Mouse (Mus musculus): Measurements from ENCODE around the gene Clcn1. TPM values are rescaled to one million over a fixed set of nuclear protein-coding genes. Genes with fewer than 3 reads are reported as not detected.

Gene Clcn1
- polyA plus RNA-seq, 1 experiment from 2014 or later: 2.2 TPM

GRCm38 (mm10) chr6:42264626-42265312 is 21.7 kb upstream of the Clcn1 start, which contains the start of gene Casp2:
Gene Casp2 (plus strand): TSS chr6:42264985.
- Histone ChIP-seq H3K27ac (peak within 1 kb of the TSS; percentile 90), H3K4me2 (peak within 1 kb of the TSS; percentile 72), H3K9me3 (no peaks in the 10 kb centered on the region), H3K4me3 (replicated peaks) (peak within 1 kb of the TSS; percentile 84), H3K9ac (peak within 1 kb of the TSS; percentile 94), H3K4me1 (peaks cover 8% of the 10 kb centered on the region), H3K36me3 (replicated peaks) (peaks cover 25% of the 10 kb centered on the region), H3K27me3 (no peaks in the 10 kb centered on the region)
- WGBS: under 1% methylated on average over 44 of the region's 51 CpGs
- ATAC-seq (ENCODE audit: low FRiP score): peak; percentile 99

- peak overlapping the region; percentile 84 for H3K4me3 ChIP-seq (replicated peaks)
- H3K4me1 ChIP-seq: peaks cover 8% of the 10 kb centered on the region
- no peaks in the 10 kb centered on the region for H3K9me3 ChIP-seq
- H3K27ac ChIP-seq: peak overlapping the region; percentile 90
- peaks cover 33% of the 10 kb centered on the region for H3K36me3 ChIP-seq (replicated peaks)
- 0 out of 2 replicates have a peak, but pooled peaks have one; percentile 0 for ATAC-seq (ENCODE audit: low FRiP score)
- no peaks in the 10 kb centered on the region for H3K27me3 ChIP-seq
- WGBS: under 1% methylated on average over 21 of the region's 21 CpGs
- peak overlapping the region; percentile 94 for H3K9ac ChIP-seq
- H3K4me2 ChIP-seq: peak overlapping the region; percentile 72
These were observed 20.8 kb upstream of the Clcn1 start for GRCm38 (mm10) chr6:42265391-42266330.

GRCm38 (mm10) chr6:42270817-42271216 is 15.7 kb upstream of the Clcn1 start:
- Histone ChIP-seq H3K4me3 (replicated peaks) (no peak overlapping the region), H3K9me3 (no peaks in the 10 kb centered on the region), H3K9ac (no peak overlapping the region), H3K4me2 (no peak overlapping the region), H3K36me3 (replicated peaks) (peaks cover 76% of the 10 kb centered on the region), H3K27me3 (no peaks in the 10 kb centered on the region), H3K27ac (no peak overlapping the region), H3K4me1 (peaks cover 8% of the 10 kb centered on the region)
- ATAC-seq (ENCODE audit: low FRiP score): no peak

- peaks cover 87% of the 10 kb centered on the region for H3K36me3 ChIP-seq (replicated peaks)
- no peaks in the 10 kb centered on the region for H3K9me3 ChIP-seq
- H3K4me3 ChIP-seq (replicated peaks): no peak overlapping the region
- 64% methylated on average over 2 of the region's 2 CpGs for WGBS
- no peak overlapping the region for H3K27ac ChIP-seq
- H3K9ac ChIP-seq: no peak overlapping the region
- H3K27me3 ChIP-seq: no peaks in the 10 kb centered on the region
- H3K4me2 ChIP-seq: no peak overlapping the region
- no peak for ATAC-seq (ENCODE audit: low FRiP score)
- H3K4me1 ChIP-seq: no peaks in the 10 kb centered on the region
These were observed 10.3 kb upstream of the Clcn1 start for GRCm38 (mm10) chr6:42276151-42276550.

- no peak overlapping the region for H3K4me2 ChIP-seq
- no peaks in the 10 kb centered on the region for H3K27me3 ChIP-seq
- no peaks in the 10 kb centered on the region for H3K9me3 ChIP-seq
- no peak overlapping the region for H3K9ac ChIP-seq
- no peaks in the 10 kb centered on the region for H3K4me1 ChIP-seq
- ATAC-seq (ENCODE audit: low FRiP score): 0 out of 2 replicates have a peak, but pooled peaks have one; percentile 6
- no peak overlapping the region for H3K4me3 ChIP-seq (replicated peaks)
- 86% methylated on average over 5 of the region's 5 CpGs for WGBS
- no peak overlapping the region for H3K27ac ChIP-seq
- H3K36me3 ChIP-seq (replicated peaks): peaks cover 79% of the 10 kb centered on the region
These were observed 3.5 kb upstream of the Clcn1 start for GRCm38 (mm10) chr6:42282865-42283528.

GRCm38 (mm10) chr6:42287562-42287961 is 1.1 kb downstream of the Clcn1 start:
- Histone ChIP-seq H3K9me3 (no peaks in the 10 kb centered on the region), H3K9ac (no peak overlapping the region), H3K27ac (no peak overlapping the region), H3K27me3 (no peaks in the 10 kb centered on the region), H3K4me3 (replicated peaks) (no peak overlapping the region), H3K4me2 (no peak overlapping the region), H3K36me3 (replicated peaks) (peaks cover 60% of the 10 kb centered on the region), H3K4me1 (no peaks in the 10 kb centered on the region)
- no peak for ATAC-seq (ENCODE audit: low FRiP score)

- H3K4me1 ChIP-seq: no peaks in the 10 kb centered on the region
- H3K4me3 ChIP-seq (replicated peaks): no peak overlapping the region
- no peaks in the 10 kb centered on the region for H3K27me3 ChIP-seq
- no peaks in the 10 kb centered on the region for H3K9me3 ChIP-seq
- 89% methylated on average over 6 of the region's 6 CpGs for WGBS
- H3K4me2 ChIP-seq: no peak overlapping the region
- no peak overlapping the region for H3K9ac ChIP-seq
- ATAC-seq (ENCODE audit: low FRiP score): no peak
- H3K27ac ChIP-seq: no peak overlapping the region
- H3K36me3 ChIP-seq (replicated peaks): peaks cover 43% of the 10 kb centered on the region
These were observed 6.8 kb downstream of the Clcn1 start for GRCm38 (mm10) chr6:42293327-42293726.

- 86% methylated on average over 3 of the region's 3 CpGs for WGBS
- Histone ChIP-seq H3K27ac (no peak overlapping the region), H3K4me1 (no peaks in the 10 kb centered on the region), H3K36me3 (replicated peaks) (peaks cover 56% of the 10 kb centered on the region), H3K9ac (no peak overlapping the region), H3K4me3 (replicated peaks) (no peak overlapping the region), H3K4me2 (no peak overlapping the region), H3K9me3 (no peaks in the 10 kb centered on the region), H3K27me3 (no peaks in the 10 kb centered on the region)
- no peak for ATAC-seq (ENCODE audit: low FRiP score)
These were observed 9.1 kb downstream of the Clcn1 start for GRCm38 (mm10) chr6:42295549-42296094.

- Histone ChIP-seq H3K27me3 (no peaks in the 10 kb centered on the region), H3K9me3 (no peaks in the 10 kb centered on the region), H3K4me3 (replicated peaks) (no peak overlapping the region), H3K4me2 (no peak overlapping the region), H3K36me3 (replicated peaks) (peaks cover 33% of the 10 kb centered on the region), H3K9ac (no peak overlapping the region), H3K4me1 (no peaks in the 10 kb centered on the region), H3K27ac (no peak overlapping the region)
- ATAC-seq (ENCODE audit: low FRiP score): no peak
- WGBS: 93% methylated on average over 5 of the region's 5 CpGs
These were observed 12.9 kb downstream of the Clcn1 start for GRCm38 (mm10) chr6:42299362-42299761.

- ATAC-seq (ENCODE audit: low FRiP score): no peak
- no peak overlapping the region for H3K9ac ChIP-seq
- no peaks in the 10 kb centered on the region for H3K27me3 ChIP-seq
- no peaks in the 10 kb centered on the region for H3K4me1 ChIP-seq
- no peak overlapping the region for H3K4me2 ChIP-seq
- H3K9me3 ChIP-seq: no peaks in the 10 kb centered on the region
- no peak overlapping the region for H3K27ac ChIP-seq
- H3K4me3 ChIP-seq (replicated peaks): no peak overlapping the region
- H3K36me3 ChIP-seq (replicated peaks): peaks cover 85% of the 10 kb centered on the region
- 45% methylated on average over 8 of the region's 8 CpGs for WGBS
These were observed 23.4 kb downstream of the Clcn1 start for GRCm38 (mm10) chr6:42309816-42310378.

- Histone ChIP-seq H3K27ac (no peak overlapping the region), H3K4me1 (no peaks in the 10 kb centered on the region), H3K9me3 (no peaks in the 10 kb centered on the region), H3K9ac (no peak overlapping the region), H3K36me3 (replicated peaks) (peaks cover 78% of the 10 kb centered on the region), H3K27me3 (no peaks in the 10 kb centered on the region), H3K4me3 (replicated peaks) (no peak overlapping the region), H3K4me2 (no peak overlapping the region)
- ATAC-seq (ENCODE audit: low FRiP score): no peak
- WGBS: 83% methylated on average over 2 of the region's 2 CpGs
These were observed 24.1 kb downstream of the Clcn1 start for GRCm38 (mm10) chr6:42310427-42311053.
